Comparison of ENCODE assay signal across 13 mouse cellular contexts in the genomic region with DNA sequence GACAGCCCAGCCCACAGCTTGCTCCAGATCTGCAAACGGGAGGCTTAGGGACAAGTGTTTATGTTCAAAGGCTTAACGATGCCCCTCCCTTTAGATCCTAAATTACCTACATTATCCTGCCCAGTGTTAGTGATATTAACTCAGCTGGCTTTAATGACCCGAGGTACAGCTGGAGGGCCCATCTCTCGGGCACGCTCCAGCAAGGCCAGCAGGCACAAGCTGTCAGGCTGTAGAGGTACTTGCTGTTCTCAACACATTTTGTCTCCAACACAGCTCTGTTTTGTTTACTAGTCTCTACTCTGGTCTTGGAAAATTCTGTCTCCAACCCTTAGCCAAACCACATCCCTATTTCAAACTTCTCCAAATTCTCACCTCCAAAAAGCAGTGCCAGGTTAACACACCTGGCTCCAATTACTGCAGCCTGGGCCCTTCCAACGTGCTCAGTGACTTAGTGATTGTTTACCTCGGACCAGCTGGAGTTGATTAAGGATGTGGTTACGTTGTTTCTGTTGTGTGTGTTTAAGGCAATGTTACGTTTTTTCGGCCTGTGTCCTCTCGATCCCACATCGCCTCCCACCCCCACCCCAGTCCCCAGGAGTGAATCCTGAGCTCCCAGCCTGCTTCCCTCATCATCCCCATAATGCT.
A peak's percentile ranks its signal among the peaks of the same experiment; 100 is the strongest.
DNase-seq lines count a peak whose midpoint lies in the region; ATAC-seq and TF ChIP-seq lines count a peak whose summit lies in the region.
"Had no signal": no experiment of that assay in that cellular context is flagged by ENCODE, and none has a peak within 500 bp of the region (broad histone marks: within the 10 kb centered on the region; RNA-seq: fewer than 3 reads in every experiment).

No protein-coding gene starts in this region.

- no peak overlapping the region for H3K9ac ChIP-seq in lung, embryonic 15.5 days
- no peak overlapping the region for H3K9ac ChIP-seq in intestine, embryonic 15.5 days
- no peak overlapping the region for H3K9ac ChIP-seq in heart, embryonic 12.5 days
- H3K9ac ChIP-seq: liver, embryonic 13.5 days had no signal

- H3K4me1 ChIP-seq in lung, embryonic 15.5 days = peaks cover 29% of the 10 kb centered on the region
- H3K4me1 ChIP-seq in intestine, embryonic 15.5 days (replicated peaks) = peaks cover 23% of the 10 kb centered on the region
- H3K4me1 ChIP-seq in small intestine, adult 2 months (ENCODE audit: control insufficient read depth, insufficient read depth, insufficient read length, low read length) = peaks cover 3% of the 10 kb centered on the region; the same call in 1 of the 2 replicates
- H3K4me1 ChIP-seq in heart, embryonic 12.5 days (replicated peaks) = peaks cover 14% of the 10 kb centered on the region

- WGBS in lung, embryonic 15.5 days = 24% methylated on average over 12 of the region's 12 CpGs
- 24% methylated on average over 12 of the region's 12 CpGs for WGBS in intestine, embryonic 15.5 days
- WGBS in small intestine, adult 2 months = 40% methylated on average over 12 of the region's 12 CpGs
- 50% methylated on average over 12 of the region's 12 CpGs for whole genome bisulfite sequencing in heart, embryonic 12.5 days

- no peak for TF ChIP-seq CTCF in gastrocnemius, adult 2 months (IDR thresholded peaks at IDR 0.05)
- no peak for TF ChIP-seq CTCF in small intestine, adult 2 months (IDR thresholded peaks at IDR 0.05; ENCODE audit: extremely low read depth, insufficient read length, insufficient replicate concordance, low read depth, low read length)
- no peak for TF ChIP-seq CTCF in left cerebral cortex, adult 2 months (IDR thresholded peaks at IDR 0.05)

- no peak for DNase-seq in gastrocnemius, adult 2 months
- DNase-seq in gastrocnemius, postnatal 14 days = no peak
- DNase-seq in lung, postnatal 4 days = no peak
- no peak for DNase-seq in left cerebral cortex, adult 2 months (ENCODE audit: extremely low spot score in 1 of 2, low spot score in 2 of 2)
- DNase-seq: adrenal gland, postnatal 36 days; cerebellum, adult 8-10 months; liver, embryonic 13.5 days had no signal

- H3K27ac ChIP-seq in gastrocnemius, adult 2 months = peak overlapping the region; percentile 74
- peak overlapping the region; percentile 29 for H3K27ac ChIP-seq in lung, embryonic 15.5 days
- H3K27ac ChIP-seq in intestine, embryonic 15.5 days = peak overlapping the region; percentile 48
- peak overlapping the region; percentile 45 for H3K27ac ChIP-seq in small intestine, adult 2 months (ENCODE audit: insufficient read depth, low read depth, low read length)
- no peak overlapping the region for H3K27ac ChIP-seq in left cerebral cortex, adult 2 months
- no peak overlapping the region for H3K27ac ChIP-seq in heart, embryonic 12.5 days (ENCODE audit: poor library complexity, severe bottlenecking)
- H3K27ac ChIP-seq: heart, embryonic 10.5 days; liver, embryonic 13.5 days had no signal

- no peak overlapping the region for H3K4me3 ChIP-seq in gastrocnemius, adult 2 months
- no peak overlapping the region for H3K4me3 ChIP-seq in lung, embryonic 15.5 days
- H3K4me3 ChIP-seq in intestine, embryonic 15.5 days (replicated peaks) = no peak overlapping the region
- H3K4me3 ChIP-seq in small intestine, adult 2 months (ENCODE audit: low read depth, low read length) = no peak overlapping the region
- no peak overlapping the region for H3K4me3 ChIP-seq in left cerebral cortex, adult 2 months
- H3K4me3 ChIP-seq in heart, embryonic 12.5 days = no peak overlapping the region
- H3K4me3 ChIP-seq: heart, embryonic 10.5 days; liver, embryonic 13.5 days had no signal

- H3K36me3 ChIP-seq in lung, embryonic 15.5 days = no peaks in the 10 kb centered on the region
- H3K36me3 ChIP-seq in intestine, embryonic 15.5 days = no peaks in the 10 kb centered on the region
- no peaks in the 10 kb centered on the region for H3K36me3 ChIP-seq in small intestine, adult 2 months (ENCODE audit: control insufficient read depth, insufficient read depth, low read length)
- H3K36me3 ChIP-seq in heart, embryonic 12.5 days = no peaks in the 10 kb centered on the region
- H3K36me3 ChIP-seq: liver, embryonic 13.5 days had no signal

- intact Hi-C loops in gastrocnemius, adult 2 months (cut with DNase I) = no loop called here
- intact Hi-C loops in gastrocnemius, postnatal 14 days (cut with DNase I; ENCODE audit: low total_unique reads) = no loop called here
- intact Hi-C loops in left cerebral cortex, adult 2 months (cut with DNase I) = no loop called here

- H3K4me2 ChIP-seq in lung, embryonic 15.5 days = no peak overlapping the region
- H3K4me2 ChIP-seq in intestine, embryonic 15.5 days (replicated peaks) = no peak overlapping the region
- no peak overlapping the region for H3K4me2 ChIP-seq in heart, embryonic 12.5 days
- H3K4me2 ChIP-seq: liver, embryonic 13.5 days had no signal

- TF ChIP-seq POLR2A in small intestine, adult 2 months (IDR thresholded peaks at IDR 0.05; ENCODE audit: low read depth, low read length) = no peak

- no peaks in the 10 kb centered on the region for H3K9me3 ChIP-seq in lung, embryonic 15.5 days
- no peaks in the 10 kb centered on the region for H3K9me3 ChIP-seq in intestine, embryonic 15.5 days
- no peaks in the 10 kb centered on the region for H3K9me3 ChIP-seq in heart, embryonic 12.5 days (replicated peaks)
- H3K9me3 ChIP-seq: heart, embryonic 10.5 days; liver, embryonic 13.5 days had no signal

- ATAC-seq in lung, embryonic 15.5 days (ENCODE audit: borderline replicate concordance, extremely low read depth, low FRiP score, low TSS enrichment) = no peak
- no peak for ATAC-seq in intestine, embryonic 15.5 days
- ATAC-seq in heart, embryonic 12.5 days (ENCODE audit: insufficient number of reproducible peaks, low FRiP score) = no peak; the same call in 1 of the 2 replicates
- ATAC-seq: forebrain, embryonic 16.5 days had no signal

- H3K27me3 ChIP-seq in lung, embryonic 15.5 days = no peaks in the 10 kb centered on the region
- no peaks in the 10 kb centered on the region for H3K27me3 ChIP-seq in intestine, embryonic 15.5 days (replicated peaks)
- no peaks in the 10 kb centered on the region for H3K27me3 ChIP-seq in small intestine, adult 2 months (ENCODE audit: control insufficient read depth, insufficient read depth, low read length)
- H3K27me3 ChIP-seq in heart, embryonic 12.5 days (replicated peaks) = no peaks in the 10 kb centered on the region
- H3K27me3 ChIP-seq: liver, embryonic 13.5 days had no signal

Comparison
In these comparisons a context has a peak if more than half of its experiments do, and no peak if none do; other contexts are left out.
1. H3K27ac ChIP-seq: peak in gastrocnemius, adult 2 months (single experiment), lung, embryonic 15.5 days (single experiment), intestine, embryonic 15.5 days (single experiment) and small intestine, adult 2 months (single experiment); none in left cerebral cortex, adult 2 months (single experiment) and heart, embryonic 12.5 days (single experiment).